Mouse (Mus musculus) G1E (cell line): ENCODE data around the gene Slc9a9.

Experiments
- CTCF ChIP-seq: IDR thresholded peaks from 2 replicates; pipeline ENCODE4 v1.5.1; 2012; ENCODE audit warnings: low read depth, low read length, inconsistent platforms, mixed read lengths
- GATA1 ChIP-seq: IDR thresholded peaks from 2 replicates; pipeline ENCODE4 v1.6.1; 2012; ENCODE audit warnings: borderline replicate concordance, low read length, inconsistent platforms, mixed read lengths
- POLR2AphosphoS5 ChIP-seq: IDR thresholded peaks from 2 replicates; pipeline ENCODE4 v1.6.1; 2012; ENCODE audit warnings: low read depth, low read length, inconsistent platforms; ENCODE audit not compliant: insufficient replicate concordance
- TAL1 ChIP-seq: conservative IDR thresholded peaks from 2 replicates; pipeline ENCODE4 v1.6.1; 2012; ENCODE audit warnings: low read depth, low read length, inconsistent platforms, mixed read lengths

- TF ChIP-seq CTCF (no peak), TAL1 (no peak), GATA1 (no peak), POLR2AphosphoS5 (no peak)
These were observed 489.2 kb downstream of the Slc9a9 start for GRCm38 (mm10) chr9:95158916-95159315.
